Mouse (Mus musculus) intestine, embryonic 14.5 days (tissue): ENCODE measurements at regions not wholly inside any gene's neighbourhood (a gene's known extent, or its start where the extent isn't known, plus 50 kb on each side); places are given as distances from the start of the nearest gene placed in this dataset.

Source experiments
- ATAC-seq: fragments of 200-750 bp; cut with Nextera tagmentation; replicated peaks from 2 replicates; pipeline ENCODE4 v1.8.0; 2017; ENCODE audit warnings: low read depth, moderate number of reproducible peaks, moderate TSS enrichment, moderate library complexity; ENCODE audit not compliant: low FRiP score, low TSS enrichment
- DNase-seq: peaks from one replicate; pipeline ENCODE4 v3.0.0-alpha.2; 2018; ENCODE audit warnings: low spot score
- H3K27ac ChIP-seq: fragments of 300-500 bp; sonication (generic); 2 replicates; pipeline ENCODE4 v1.5.1; 2014; ENCODE audit warnings: low read depth, mild to moderate bottlenecking, control low read depth
- H3K27me3 ChIP-seq: fragments of 300-500 bp; sonication (generic); replicated peaks from 2 replicates; pipeline ENCODE4 v1.6.1; 2014; ENCODE audit warnings: low read length, control low read depth; ENCODE audit not compliant: control insufficient read depth, insufficient read depth
- H3K36me3 ChIP-seq: fragments of 300-500 bp; sonication (generic); 2 replicates; pipeline ENCODE4 v1.6.1; 2014; ENCODE audit warnings: low read length, control low read depth; ENCODE audit not compliant: control insufficient read depth, insufficient read depth
- H3K4me1 ChIP-seq: fragments of 300-500 bp; sonication (generic); replicated peaks from 2 replicates; pipeline ENCODE4 v1.6.1; 2014; ENCODE audit warnings: low read length, control low read depth, mixed read lengths; ENCODE audit not compliant: control insufficient read depth, insufficient read depth
- H3K4me2 ChIP-seq: fragments of 300-500 bp; sonication (generic); 2 replicates; pipeline ENCODE4 v1.6.1; 2014; ENCODE audit warnings: low read length
- H3K4me3 ChIP-seq: fragments of 300-500 bp; sonication (generic); 2 replicates; pipeline ENCODE4 v1.5.1; 2014; ENCODE audit warnings: low read depth, low read length, control low read depth, mixed read lengths
- H3K9ac ChIP-seq: fragments of 300-500 bp; sonication (generic); 2 replicates; pipeline ENCODE4 v1.6.1; 2014; ENCODE audit warnings: mild to moderate bottlenecking, low read length
- H3K9me3 ChIP-seq: fragments of 300-500 bp; sonication (generic); 2 replicates; pipeline ENCODE4 v1.6.1; 2016; ENCODE audit warnings: low read length, control low read depth; ENCODE audit not compliant: control insufficient read depth
- WGBS: fragments of 180-500 bp; shearing (Covaris S2); extraction: QIAGEN DNeasy Blood & Tissue Kit; methylation state at CpG from one replicate; pipeline ENCODE4 v1.1.7; 2014; 5-methylcytosine and 5-hydroxymethylcytosine counted together

DNA sequence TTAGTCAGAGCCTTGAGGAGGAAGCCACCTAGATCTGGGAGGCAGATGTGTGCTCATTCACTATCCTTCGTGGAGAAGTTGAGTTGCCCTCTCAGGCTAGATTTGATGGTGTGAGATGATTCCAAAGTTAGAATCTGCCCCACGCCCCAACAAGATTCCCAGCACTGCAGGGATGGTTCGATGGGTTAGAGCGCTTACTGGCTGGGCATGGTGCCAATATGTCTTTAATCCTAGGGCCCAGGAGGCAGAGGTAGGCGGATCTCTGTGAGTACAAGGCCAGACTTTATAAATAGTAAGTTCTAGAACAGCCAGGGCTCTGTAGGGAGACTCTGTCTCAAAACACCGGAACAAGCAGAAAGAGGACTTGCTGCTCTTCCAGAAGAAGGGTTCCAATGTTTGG, 65.3 kb upstream of the Wnt7b start:
- Histone ChIP-seq H3K4me2 (no peak overlapping the region), H3K36me3 (no peaks in the 10 kb centered on the region), H3K27me3 (no peaks in the 10 kb centered on the region; the same call in 1 of the 2 replicates), H3K9ac (no peak overlapping the region), H3K9me3 (no peaks in the 10 kb centered on the region), H3K4me1 (peaks cover 12% of the 10 kb centered on the region; the same call in 1 of the 2 replicates), H3K27ac (no peak overlapping the region), H3K4me3 (no peak overlapping the region)
- no peak for DNase-seq
- ATAC-seq, result no peak
- WGBS, result 83% methylated on average over 6 of the region's 6 CpGs

DNA sequence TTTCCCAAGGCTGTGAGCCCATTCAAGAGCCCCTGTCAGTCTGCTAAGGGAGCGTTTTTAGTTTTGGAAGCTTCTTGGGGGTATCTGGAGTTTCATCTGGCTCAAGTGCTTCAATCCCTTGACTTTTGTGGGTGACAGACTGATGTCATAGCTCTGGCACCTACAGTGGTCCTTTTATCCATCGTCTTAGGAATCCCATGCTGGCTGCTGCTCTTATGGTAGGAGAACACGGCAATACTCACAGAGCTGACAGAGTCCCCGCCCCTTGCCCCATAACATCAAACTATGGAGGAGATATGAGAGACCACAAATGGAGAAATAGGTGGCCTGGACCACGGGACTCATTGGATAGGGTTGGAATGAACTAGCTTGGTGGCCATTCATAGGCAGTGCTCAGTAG, 68.0 kb upstream of the Wnt7b start:
- no peak overlapping the region for H3K4me3 ChIP-seq
- no peak overlapping the region for H3K4me2 ChIP-seq
- no peak for DNase-seq
- ATAC-seq, result no peak
- H3K9ac ChIP-seq, result no peak overlapping the region
- 76% methylated on average over 5 of the region's 5 CpGs for WGBS
- no peak overlapping the region for H3K27ac ChIP-seq
- H3K9me3 ChIP-seq, result no peaks in the 10 kb centered on the region
- no peaks in the 10 kb centered on the region for H3K36me3 ChIP-seq
- H3K27me3 ChIP-seq, result no peaks in the 10 kb centered on the region; the same call in 1 of the 2 replicates
- H3K4me1 ChIP-seq, result peaks cover 33% of the 10 kb centered on the region

DNA sequence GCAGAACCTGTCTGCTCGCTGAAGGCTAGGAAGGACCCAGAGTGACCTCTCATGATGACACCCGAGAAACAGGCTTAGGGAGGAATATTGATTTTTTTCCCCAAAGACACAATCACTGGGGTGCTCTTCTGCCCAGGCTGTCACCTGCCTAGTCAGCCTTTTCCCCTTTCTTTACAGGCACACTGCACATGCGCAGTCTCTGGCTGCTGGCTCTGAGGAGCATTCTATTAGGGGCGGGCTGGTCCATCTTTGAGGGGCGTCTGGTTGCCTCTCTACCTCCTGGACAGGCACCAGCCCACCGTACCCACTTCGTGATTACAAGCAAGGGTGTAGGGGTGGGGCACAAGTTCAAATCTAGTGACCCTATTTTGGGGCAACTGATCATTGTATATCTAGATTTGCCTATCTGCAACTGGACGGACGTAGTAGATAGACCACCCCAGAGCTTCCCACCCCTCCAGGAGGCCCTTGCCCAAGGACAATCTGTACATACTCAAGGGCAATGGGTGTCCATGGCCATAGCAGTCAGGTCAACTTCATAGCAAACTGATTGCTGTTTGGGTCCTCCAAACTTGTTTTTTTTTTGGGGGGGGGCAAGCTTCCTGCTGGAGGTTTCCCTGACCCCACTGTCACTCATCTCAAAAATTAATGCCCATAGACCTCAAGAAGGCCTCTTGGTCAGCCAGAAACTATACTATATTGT, 69.6 kb upstream of the Wnt7b start:
- H3K9me3 ChIP-seq, result no peaks in the 10 kb centered on the region
- DNase-seq (no peak), ATAC-seq (no peak)
- no peaks in the 10 kb centered on the region for H3K36me3 ChIP-seq
- WGBS, result 78% methylated on average over 9 of the region's 9 CpGs
- no peak overlapping the region for H3K27ac ChIP-seq
- no peak overlapping the region for H3K4me3 ChIP-seq
- H3K9ac ChIP-seq, result no peak overlapping the region
- no peak overlapping the region for H3K4me2 ChIP-seq
- no peaks in the 10 kb centered on the region; the same call in 1 of the 2 replicates for H3K27me3 ChIP-seq
- peaks cover 29% of the 10 kb centered on the region for H3K4me1 ChIP-seq

DNA sequence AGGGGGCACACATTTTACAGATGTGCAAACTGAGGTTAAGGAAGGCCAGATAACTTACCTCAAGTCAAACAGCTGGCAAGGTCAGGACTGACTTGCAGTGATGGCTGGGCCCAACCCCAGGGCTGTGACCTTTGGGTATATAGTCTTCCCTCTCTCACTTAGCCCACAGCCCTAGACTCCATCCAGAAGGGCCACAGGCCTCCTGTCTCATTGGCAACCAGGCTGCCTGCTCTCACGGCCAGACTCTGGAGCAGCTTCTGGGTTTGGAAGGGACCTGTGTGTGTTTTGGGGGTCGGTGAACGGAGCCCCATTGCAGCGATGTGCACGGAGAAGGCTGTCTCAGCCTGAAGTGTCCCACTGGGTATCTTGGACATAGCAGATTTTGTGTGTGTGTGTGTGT, 70.2 kb upstream of the Wnt7b start:
- 92% methylated on average over 5 of the region's 5 CpGs for WGBS
- H3K27ac ChIP-seq, result no peak overlapping the region
- no peak overlapping the region for H3K9ac ChIP-seq
- no peak overlapping the region for H3K4me2 ChIP-seq
- H3K4me3 ChIP-seq, result no peak overlapping the region
- peaks cover 23% of the 10 kb centered on the region for H3K4me1 ChIP-seq
- DNase-seq, result no peak
- H3K9me3 ChIP-seq, result no peaks in the 10 kb centered on the region
- no peak for ATAC-seq
- no peaks in the 10 kb centered on the region; the same call in 1 of the 2 replicates for H3K27me3 ChIP-seq
- H3K36me3 ChIP-seq, result no peaks in the 10 kb centered on the region

- H3K9me3 ChIP-seq, result no peaks in the 10 kb centered on the region
- H3K4me3 ChIP-seq, result peak overlapping the region; percentile 32; the same call in 1 of the 2 replicates
- peak overlapping the region; percentile 50 for H3K9ac ChIP-seq
- WGBS, result 58% methylated on average over 9 of the region's 9 CpGs
- H3K4me2 ChIP-seq, result peak overlapping the region; percentile 70
- no peak for ATAC-seq
- H3K4me1 ChIP-seq, result peaks cover 23% of the 10 kb centered on the region
- H3K27me3 ChIP-seq, result no peaks in the 10 kb centered on the region; the same call in 1 of the 2 replicates
- H3K27ac ChIP-seq, result peak overlapping the region; percentile 91
- no peak for DNase-seq
- no peaks in the 10 kb centered on the region for H3K36me3 ChIP-seq
Observed at GRCm38 (mm10) chr15:85652871-85653337, 70.6 kb upstream of the Wnt7b start.

DNA sequence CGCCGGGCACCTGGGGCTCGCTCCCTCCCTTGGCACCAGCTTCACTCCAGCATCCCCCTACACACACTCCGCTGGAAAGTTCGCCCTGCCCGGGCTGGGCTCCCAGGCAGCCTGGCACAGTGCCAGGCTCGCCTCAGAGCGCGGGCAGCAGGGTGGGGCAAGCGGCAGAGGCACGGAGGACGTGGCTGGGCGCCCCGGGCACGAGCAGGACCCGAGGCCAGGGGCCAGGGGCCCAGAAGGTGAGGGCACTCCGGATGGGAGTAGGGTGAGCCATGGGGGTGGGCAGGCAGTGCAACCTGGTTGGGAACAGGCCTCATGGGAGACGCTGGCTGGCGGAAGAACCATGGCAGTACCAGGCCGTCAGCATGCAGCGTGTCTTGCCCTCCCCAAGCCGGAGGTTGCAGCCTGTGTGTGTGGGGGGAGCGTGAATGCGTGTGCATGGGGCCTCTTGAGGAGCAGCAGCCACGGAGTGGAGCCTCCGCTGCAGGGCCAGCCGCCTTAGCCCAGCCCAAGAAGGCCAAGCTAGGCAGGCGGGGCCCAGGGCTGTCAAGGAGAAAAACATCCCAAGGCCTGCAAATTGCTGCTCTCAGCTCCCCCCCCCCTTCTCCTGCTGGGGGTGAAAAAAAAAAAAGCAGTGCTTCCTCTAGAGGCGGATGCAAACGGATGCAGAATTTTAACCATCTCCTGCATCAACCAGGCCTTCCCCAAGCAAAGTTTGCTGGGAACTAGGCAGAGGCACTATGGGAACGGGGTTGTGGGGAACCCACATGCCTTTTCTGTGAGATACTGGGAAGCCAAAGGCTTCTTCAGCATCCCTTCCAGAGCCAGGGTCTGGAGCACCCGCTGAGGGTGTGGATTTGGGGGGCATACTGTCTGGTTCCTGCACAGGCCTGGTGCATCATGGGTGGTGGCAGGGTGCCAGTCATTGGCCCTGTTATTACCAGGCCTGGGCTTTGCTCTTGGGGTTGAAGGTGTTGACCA, 71.4 kb upstream of the Wnt7b start:
- H3K9me3 ChIP-seq, result no peaks in the 10 kb centered on the region
- peak overlapping the region; percentile 91 for H3K27ac ChIP-seq
- peak overlapping the region; percentile 70 for H3K4me2 ChIP-seq
- no peaks in the 10 kb centered on the region; the same call in 1 of the 2 replicates for H3K27me3 ChIP-seq
- peak overlapping the region; percentile 32 for H3K4me3 ChIP-seq
- WGBS, result 13% methylated on average over 32 of the region's 32 CpGs
- no peaks in the 10 kb centered on the region for H3K36me3 ChIP-seq
- ATAC-seq, result peak; percentile 85
- peak; percentile 88 for DNase-seq
- H3K4me1 ChIP-seq, result peaks cover 23% of the 10 kb centered on the region
- H3K9ac ChIP-seq, result peak overlapping the region; percentile 50

DNA sequence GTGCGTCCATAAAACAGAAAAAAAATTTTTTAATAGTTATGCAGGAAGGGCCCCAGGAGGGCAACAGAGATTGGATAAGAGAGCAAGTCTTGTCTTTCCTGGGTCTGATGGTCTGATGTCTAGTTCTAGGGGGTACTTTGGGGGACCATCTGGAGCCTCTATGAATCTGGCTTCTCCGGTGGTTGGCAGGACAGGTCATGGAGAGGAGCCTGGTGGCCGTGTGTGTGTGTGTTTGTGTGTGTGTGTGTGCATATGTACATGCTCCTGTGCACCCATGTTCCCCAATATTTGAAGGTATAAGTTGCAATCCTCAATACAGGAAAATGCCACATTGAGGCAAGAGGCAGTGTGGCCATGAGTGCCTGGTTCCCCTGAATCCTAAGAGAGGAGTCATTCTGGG, 72.5 kb upstream of the Wnt7b start:
- WGBS, result 93% methylated on average over 3 of the region's 3 CpGs
- no peak overlapping the region for H3K4me2 ChIP-seq
- no peak overlapping the region for H3K9ac ChIP-seq
- ATAC-seq (no peak), DNase-seq (no peak)
- no peak overlapping the region for H3K4me3 ChIP-seq
- no peak overlapping the region for H3K27ac ChIP-seq
- peaks cover 6% of the 10 kb centered on the region for H3K27me3 ChIP-seq
- no peaks in the 10 kb centered on the region for H3K36me3 ChIP-seq
- H3K4me1 ChIP-seq, result peaks cover 23% of the 10 kb centered on the region
- no peaks in the 10 kb centered on the region for H3K9me3 ChIP-seq

DNA sequence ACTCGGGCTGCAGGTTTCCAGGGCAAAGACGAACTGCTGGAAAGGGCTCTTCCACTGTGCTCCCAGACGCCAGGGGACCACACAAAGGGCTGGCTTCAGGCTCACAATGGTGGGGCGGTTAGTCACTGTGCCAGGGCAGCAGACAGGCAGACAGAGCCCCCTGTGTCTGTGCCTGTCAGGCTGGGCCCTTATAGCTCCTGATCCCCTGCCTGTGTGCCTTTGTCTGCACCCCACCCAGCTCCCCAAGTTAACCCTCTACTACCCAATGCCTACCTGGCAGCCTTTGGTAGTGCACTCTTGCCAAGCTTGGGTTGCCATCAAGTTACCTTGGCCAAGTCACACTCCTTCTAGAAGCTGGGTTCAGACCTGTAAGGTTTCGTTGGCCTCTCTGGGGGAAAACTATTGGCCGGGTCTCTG, 73.5 kb upstream of the Wnt7b start:
- Histone ChIP-seq H3K27ac (no peak overlapping the region), H3K4me3 (no peak overlapping the region), H3K4me1 (peaks cover 23% of the 10 kb centered on the region), H3K36me3 (no peaks in the 10 kb centered on the region), H3K9me3 (no peaks in the 10 kb centered on the region), H3K4me2 (no peak overlapping the region), H3K9ac (no peak overlapping the region), H3K27me3 (peaks cover 15% of the 10 kb centered on the region)
- ATAC-seq (no peak), DNase-seq (no peak)
- 62% methylated on average over 6 of the region's 6 CpGs for WGBS
